Mouse (Mus musculus) layer of hippocampus, adult 9-11 months (tissue): ENCODE measurements at regions not wholly inside any gene's neighbourhood (a gene's known extent, or its start where the extent isn't known, plus 50 kb on each side); places are given as distances from the start of the nearest gene placed in this dataset.

ENCODE experiments used
- DNase-seq: peaks from one replicate; pipeline ENCODE4 v3.0.0; 2022

DNA sequence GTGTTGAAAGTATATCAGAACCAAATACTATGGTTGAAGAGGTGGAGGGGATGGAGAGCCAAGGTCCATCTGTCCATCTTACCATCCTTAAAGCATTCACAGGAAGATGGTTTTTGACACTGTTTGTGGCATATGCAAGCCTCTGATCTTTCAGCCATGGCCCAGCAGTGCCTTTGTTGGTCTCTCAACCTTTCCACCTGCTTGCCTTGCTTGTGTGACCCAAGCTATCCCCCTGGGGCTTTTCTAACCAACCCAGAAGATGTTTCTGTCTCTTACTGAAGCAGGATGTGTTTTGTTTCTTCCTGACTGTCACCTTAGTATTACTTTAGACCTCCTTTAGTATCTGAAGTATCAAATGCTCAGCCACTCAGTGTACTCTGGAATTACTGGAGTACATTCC, 107.8 kb upstream of the Prdm1 start:
- no peak for DNase-seq

DNA sequence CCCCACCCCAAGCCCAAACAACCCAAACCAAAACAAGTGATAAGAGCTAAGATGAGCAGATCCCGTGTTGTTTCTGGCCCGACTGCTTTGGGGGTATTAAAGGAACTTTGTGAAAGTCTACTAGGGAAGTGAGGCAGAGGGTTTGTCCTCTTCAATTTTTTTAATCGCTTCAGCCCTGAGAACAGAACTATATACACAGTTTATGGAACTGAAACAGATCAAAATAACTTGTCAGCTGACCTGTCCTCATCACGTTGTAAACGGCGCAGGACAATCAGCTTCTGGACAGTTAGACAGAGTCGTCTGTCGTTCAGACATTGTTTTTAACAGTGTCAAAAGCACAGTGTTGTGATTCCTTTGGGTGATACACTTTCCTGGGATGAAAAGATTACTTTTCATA, 103.3 kb upstream of the Prdm1 start:
- peak; percentile 35 for DNase-seq

DNA sequence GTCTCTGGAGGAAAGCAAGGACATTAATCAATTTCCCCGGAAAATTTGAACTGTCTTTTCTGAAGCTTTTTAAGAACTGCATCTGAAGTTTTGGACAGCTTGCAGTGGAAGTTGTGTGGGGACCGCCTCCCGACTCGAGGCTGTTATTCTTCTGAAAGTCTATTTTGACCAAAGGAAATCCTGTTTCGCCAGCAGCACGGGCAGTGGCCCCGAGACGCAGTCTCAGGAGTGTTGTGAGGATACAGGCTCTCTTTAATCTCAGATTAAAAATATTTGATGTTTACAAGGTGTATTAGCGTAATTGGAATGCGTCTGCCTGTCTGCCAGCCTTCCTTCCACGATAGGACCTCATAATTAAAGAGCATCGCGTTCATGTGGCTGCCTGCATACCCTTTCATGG, 102.2 kb upstream of the Prdm1 start:
- DNase-seq: peak; percentile 44

DNA sequence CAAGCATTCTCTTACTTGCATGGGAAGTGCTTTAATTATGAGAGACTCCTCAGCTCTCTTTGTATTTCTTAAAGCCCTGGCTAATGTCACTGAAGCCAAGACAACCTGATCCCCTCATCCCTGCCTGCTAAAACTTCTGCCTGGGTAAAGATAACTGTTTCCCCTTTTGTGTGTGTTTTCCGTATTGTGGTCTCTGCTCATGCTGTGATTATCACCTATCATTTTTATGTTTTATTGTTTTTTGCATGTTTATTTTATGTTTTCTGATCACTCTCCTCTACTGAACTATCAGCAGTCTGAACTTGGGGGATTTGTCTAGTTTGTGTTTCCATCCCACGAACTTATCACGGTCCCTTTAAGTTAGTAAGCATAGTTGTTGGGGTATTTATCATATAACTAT, 100.1 kb upstream of the Prdm1 start:
- no peak for DNase-seq

DNA sequence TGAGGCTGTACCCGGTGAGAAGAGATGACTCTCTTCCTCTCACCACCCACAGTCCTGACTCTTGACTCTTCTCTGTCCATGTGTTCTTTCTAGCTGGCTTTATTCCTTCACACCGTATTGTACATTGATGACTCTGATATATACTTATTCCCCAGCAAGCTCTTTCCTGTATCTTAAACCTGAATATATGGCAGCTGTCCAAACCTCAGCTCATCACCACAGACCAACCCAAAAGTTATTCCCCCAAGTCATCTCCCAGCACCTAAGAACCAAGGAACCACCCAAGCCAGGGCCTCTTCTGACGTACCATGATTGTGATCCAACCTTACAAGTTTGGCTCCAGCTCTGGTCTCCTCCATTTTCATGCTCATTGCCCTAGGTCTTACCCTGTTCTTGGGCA, 99.1 kb upstream of the Prdm1 start:
- DNase-seq: no peak

DNA sequence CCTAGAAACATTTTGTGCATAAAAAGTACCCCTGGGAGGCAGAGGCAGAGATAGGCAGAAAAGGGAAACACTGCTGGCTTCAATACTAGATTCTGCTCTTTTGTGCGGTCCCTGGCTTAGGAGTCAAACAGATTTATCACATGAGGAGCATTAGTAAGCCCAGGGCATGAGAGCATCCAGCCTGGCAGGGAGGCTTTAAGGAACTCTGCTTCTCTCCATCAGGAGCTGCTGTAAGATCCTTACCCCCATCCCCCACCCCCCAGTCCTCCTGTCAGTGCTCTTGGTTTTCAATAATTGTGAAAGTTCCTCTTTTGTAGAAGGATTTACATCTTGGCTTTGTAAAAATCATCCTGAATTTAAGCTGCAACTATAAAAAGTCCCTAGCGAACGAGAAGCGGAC, 97.2 kb upstream of the Prdm1 start:
- DNase-seq: no peak

DNA sequence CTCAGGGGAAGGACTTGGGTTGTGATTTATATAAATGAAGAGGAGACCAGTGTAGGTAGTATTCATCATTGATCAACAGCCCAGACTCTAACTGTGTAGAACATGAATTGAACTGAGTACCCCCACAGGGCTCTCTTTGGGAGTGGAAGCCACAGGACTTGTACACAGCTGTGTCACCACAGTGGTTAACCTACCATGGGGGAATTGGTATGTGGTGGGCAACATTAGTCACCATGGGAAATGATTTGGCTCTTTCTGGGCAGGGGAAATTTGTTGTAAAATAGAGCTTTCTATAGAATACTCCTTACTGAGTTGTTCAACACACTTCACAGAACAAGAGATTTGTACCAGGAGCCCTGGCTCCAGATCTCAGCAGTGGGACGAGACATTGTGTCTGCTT, 87.3 kb upstream of the Prdm1 start:
- no peak for DNase-seq

DNA sequence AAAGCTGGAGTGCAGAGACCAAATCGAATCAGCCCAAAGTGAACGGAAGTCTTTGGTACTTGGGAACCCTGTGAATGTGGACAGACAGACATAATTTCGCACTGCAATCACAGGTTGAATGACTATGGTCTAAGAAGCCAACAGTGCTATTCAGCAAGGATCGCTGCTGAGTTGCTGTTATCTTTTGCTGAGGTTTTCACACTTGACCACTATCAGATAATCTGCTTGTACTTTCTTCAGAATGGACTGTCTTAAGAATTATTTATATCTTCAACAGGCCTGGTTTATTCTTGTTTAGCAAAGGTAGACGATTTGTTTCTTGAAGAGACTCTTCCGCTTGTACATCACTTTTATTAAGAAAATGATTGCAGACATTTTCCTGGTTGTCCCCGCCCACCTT, 84.3 kb upstream of the Prdm1 start:
- no peak for DNase-seq

DNA sequence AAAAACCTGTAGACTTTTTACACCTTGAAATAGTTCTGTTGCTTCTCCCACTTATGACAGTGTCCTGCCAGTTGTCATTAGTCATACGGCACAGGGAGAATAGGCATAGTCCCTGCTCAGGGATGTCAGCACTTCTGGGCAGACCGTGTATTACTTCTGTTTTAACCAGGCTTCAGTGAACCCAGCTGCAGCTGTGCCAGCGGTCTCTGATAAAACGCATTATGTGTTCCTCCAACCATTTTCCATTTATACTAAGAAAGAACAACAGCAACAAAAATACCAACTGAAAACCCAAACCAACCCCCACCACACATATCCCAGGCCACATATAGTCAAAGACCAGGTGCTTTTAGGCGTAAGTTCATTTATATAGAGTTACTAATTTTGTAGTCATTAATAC, 83.1 kb upstream of the Prdm1 start:
- no peak for DNase-seq

DNA sequence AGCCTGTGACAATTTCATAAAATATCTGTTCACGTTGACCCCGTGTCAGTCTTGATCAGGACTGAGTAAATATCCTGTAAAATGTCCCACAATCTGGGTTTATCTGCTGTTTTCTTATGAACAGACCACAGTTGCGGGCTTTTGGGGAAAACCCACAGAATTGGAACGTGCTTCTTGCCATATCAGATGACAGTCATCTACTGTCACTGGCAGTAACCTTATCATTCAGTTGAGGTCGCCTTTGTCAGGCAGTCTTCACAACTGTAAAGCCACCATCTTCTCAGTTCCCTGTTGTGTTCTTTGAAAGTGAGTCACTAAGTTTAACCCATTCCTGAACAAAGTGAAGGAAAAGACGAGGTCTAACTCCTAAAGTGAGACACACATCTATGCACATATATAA, 80.9 kb upstream of the Prdm1 start:
- DNase-seq: no peak

DNA sequence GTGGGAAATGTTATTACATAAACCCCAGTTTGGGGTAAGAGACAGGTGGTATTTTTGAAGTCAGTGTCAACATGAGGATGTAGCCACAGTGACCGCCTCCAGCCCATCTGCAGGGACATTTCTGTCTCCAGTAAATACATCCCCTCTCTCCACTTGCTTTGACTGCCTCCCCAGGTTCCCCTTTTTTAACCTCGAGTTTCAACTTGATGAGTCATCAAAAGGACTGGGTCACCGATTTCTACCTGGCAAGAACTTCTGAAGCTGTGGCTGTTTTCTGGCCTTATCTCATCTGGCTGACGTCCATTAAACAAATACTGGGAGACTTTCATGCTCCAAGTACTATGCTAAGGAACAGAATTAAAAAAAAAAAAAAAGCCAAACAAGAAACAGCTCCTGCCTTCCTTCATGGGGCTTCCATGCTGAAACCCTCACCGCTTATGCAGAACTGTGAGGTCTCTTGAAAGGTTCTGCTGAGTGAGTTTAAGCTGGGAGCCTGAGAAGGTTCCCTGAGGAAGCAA, 79.1 kb upstream of the Prdm1 start:
- DNase-seq: peak; percentile 59

DNA sequence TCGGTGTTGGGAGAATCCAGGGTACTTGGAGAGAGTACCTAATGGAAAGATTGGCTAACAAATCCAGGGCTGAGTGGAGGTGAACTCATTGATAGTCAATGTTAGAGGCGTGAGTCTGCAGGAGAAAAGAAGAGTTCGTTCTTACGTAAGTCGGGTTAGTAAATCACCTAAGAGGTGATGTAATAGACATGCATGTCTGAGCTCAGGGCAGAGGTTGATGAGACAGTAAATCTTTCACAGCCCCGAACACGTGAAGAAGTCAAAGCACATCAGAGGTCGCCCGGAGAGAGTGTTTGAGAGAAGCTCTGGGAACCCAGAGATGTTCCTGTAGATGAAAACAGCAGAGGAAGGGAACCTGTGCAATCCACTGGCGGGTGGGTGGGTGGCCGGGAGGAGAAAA, 76.2 kb upstream of the Prdm1 start:
- DNase-seq: no peak

DNA sequence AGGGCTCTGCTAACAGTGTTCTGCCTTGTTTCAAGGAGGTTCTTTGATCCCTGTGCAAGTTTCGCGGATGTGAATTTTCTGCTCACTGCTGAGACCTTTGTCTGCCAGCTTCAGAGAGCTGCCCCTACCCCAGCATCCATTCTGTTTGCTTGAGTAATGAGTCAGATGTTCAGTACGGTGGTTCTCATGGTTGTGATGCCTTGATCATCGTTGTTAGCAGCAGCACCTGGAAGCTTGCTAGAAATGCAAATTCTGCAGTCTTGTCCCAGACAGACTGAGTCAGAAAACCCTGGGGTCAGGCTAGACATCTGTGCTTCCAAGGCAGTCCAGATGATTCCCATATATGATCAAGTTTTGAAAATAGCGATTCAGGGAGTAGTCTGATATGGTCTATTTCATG, 75.2 kb upstream of the Prdm1 start:
- no peak for DNase-seq

DNA sequence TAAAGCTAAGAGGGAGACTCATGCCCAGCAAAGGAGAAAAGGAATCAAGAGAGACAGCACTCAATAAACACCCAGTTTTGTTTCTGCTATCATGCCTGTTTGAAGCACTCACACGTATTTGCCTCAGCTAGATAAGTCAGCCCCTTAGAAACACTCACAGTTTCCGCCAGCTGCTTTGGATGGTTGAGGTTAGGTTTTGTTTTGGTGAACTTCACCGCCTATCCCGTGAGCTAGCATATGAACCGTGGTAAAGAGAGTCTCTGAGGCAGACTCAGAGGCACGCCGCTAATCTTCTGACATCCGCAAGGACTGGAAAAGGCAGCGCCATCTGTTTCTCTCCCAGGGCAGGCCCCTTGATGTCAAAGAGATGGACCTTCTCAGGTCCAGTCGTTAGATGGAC, 73.2 kb upstream of the Prdm1 start:
- DNase-seq: no peak

DNA sequence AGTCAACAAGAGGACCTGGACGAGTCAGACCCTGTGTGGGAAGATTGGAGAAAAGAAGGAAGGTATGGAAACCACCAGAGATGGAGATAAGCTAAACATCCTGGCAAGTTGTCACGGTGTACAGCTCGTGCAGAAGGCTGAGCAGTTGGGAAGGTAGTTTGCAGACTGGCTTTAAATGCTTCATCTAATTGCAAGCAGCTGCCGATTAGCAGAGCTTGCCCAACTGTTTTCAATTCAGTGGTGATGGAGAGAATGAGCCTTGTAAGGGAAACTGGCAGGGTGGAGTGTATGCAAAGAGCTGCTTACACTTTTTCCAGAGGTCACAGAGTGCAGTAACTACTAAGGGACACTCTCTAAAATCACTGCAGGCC, 71.6 kb upstream of the Prdm1 start:
- peak; percentile 60 for DNase-seq

DNA sequence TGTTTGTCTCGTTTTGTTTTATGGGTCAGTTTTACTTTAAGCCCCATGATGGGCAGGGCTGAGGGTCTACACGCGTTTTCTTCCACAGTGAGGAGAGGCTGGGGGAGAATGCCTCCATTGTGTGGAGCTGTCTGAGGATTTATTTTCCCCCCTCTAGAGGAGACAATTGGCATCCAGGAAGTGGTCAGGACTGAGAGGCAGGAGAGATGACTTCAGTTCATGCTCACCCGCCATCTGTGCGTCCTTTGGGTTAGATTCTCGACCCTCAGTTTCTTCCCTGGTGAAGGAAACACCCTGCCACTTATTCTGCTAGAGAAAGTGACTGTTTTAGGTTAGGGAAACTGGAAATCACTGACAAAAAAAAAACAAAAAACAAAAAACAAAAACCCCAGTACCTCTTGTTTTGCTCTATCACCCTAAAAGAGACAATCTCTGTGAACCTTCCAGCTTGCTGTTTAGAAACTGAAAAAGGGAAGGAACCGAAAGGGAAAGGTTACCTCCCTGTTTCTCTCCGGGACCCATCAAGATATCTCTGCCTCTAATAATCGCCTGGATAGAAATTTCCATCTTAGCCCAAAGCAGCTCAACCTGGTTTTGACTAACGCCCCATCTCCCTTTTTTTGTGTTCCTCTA, 71.1 kb upstream of the Prdm1 start:
- no peak for DNase-seq

DNA sequence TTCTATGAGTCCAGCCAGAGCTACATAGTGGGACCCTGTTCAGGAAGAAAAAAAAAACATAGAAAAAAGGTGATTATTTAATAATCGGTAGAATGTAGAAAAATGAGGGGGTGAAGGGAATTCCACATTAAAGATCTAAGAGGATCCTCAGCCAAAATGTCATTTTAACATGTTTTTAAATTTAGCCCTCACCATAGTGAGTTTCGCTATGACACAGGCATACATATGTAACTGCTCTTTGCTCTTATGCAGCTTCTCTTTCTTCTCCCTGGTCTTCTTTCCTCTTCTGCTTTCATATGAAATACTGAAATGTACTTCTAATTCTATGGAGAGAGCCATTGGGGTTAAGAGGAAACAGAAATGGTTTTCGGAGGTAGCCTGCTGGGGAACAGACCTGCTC, 70.3 kb upstream of the Prdm1 start:
- no peak for DNase-seq

DNA sequence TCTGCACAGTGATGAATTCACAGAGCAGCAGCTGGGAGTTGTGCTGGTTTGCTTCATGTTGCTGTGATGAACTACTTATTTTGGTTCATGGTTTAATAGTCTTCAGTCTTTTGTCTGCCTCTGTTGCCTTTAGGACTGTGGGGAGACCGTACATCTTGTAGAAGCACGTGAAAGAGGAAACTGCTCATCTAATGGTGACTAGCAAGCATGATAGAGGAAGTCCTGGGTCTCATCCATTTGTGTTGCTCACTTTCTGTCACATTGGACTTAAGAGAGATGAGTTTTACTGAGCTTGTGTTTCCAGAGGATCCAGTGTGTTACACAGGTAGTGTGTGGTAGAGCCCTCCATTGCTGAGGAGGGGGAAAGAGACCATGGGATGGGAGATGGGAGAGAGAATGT, 67.6 kb upstream of the Prdm1 start:
- DNase-seq: no peak

DNA sequence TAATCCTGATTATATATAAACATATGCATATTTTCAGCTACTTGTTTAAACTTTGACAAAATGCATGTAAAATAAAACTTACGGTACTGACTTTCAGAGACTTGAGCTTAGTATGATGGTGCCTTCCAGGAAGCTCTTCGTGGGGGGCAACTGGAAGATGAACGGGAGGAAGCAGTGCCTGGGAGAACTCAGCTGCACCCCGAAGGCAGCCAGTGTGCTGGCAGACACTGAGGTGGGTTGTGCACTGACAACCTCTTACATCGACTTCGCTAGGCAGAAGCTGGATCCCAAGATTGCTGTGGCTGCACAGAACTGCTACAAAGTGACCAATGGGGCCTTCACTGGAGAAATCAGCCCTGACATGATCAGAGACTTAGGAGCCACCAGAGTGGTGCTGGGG, 61.5 kb upstream of the Prdm1 start:
- DNase-seq: no peak

DNA sequence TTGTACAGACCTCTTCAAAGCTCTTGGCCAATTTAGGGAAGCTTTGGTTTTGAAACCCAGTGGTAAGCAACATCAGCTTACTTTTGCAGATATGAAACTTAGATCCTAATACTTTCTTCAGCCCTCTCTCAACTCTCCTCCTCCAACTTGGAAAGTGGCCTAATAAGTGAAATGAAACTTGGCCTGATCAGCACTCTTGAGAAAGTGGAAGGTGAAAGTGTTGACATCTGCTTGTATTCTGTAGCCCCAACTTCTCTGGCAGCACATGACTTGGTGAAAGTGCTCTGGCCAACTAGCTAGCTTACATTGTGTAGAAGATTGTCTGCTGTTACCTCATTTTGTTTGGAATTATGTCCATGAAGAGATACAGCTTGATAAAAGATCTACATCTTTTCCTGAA, 61.1 kb upstream of the Prdm1 start:
- peak; percentile 71 for DNase-seq

DNA sequence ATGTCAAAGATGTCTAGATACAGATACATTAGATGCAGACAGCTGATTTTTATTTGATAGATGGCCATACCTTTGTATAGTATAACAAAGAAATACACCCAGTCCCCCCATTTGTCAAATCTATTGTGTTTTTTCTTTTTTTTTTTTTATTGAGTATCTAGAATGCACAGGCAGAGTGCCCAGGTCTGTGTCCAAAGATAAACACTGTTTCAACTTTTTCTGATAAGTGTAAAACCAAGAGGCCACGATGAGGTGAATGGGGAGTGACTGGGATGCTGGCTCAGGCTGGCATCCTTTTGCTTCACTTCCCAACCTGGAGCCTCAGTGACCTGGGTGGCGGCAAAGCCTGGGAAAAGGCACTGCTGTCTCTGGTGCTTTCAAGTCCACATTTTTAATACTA, 54.4 kb upstream of the Prdm1 start:
- DNase-seq: no peak
